Mouse (Mus musculus) frontal cortex, adult 2 months (tissue): ENCODE data around the gene Rae1. TPM values are rescaled to one million over a fixed set of nuclear protein-coding genes. Genes with fewer than 3 reads are reported as not detected.
A peak's percentile ranks its signal among the peaks of the same experiment; 100 is the strongest.

Source experiments
- DNase-seq, 2 experiments: peaks; one replicate each; pipeline ENCODE4 v3.0.0; 2022; ENCODE audit warnings: low spot score in 1 of 2; ENCODE audit errors: extremely low spot score in 1 of 2
- polyA plus RNA-seq: library from polyadenylated mRNA; depleted of rRNA; stranded (reverse); fragments of >200 nt; gene quantifications from 2 replicates; pipeline ENCODE4 v1.2.3, GENCODE M21; 2012; rRNA removed

The Rae1 gene
- 69.7 and 82.4 TPM in 2 replicates for polyA plus RNA-seq

- peak; percentile 94 to 99 for DNase-seq
Observed at GRCm38 (mm10) chr2:172999630-173000284, at the start of gene Rae1. TSS of gene Rae1 (plus strand) at chr2:173000117.

GRCm38 (mm10) chr2:172950119-172950676 lies 49.7 kb upstream of the Rae1 start:
- no peak for DNase-seq

DNA sequence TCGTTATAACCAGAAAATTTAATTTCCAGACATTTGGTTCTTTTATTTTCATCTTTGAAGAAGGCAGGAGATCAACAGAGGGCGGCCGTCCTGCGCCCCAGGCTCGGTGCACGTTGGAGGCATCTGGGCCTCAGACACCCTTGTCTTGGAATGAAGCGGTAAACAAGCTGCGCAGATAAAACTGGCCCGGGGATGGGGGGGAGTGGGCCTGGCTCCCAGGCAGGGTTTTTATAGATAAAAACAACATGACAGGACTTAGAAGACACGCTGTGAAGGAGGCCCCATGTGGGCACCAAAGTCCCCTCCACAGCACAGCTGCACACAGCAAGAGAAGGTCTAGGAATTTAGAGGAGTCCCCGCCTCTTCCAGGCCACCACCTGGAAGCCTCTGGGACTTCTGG lies 49.2 kb upstream of the Rae1 start:
- DNase-seq = no peak

- DNase-seq = no peak
Observed at GRCm38 (mm10) chr2:172951976-172952375, 47.9 kb upstream of the Rae1 start.

DNA sequence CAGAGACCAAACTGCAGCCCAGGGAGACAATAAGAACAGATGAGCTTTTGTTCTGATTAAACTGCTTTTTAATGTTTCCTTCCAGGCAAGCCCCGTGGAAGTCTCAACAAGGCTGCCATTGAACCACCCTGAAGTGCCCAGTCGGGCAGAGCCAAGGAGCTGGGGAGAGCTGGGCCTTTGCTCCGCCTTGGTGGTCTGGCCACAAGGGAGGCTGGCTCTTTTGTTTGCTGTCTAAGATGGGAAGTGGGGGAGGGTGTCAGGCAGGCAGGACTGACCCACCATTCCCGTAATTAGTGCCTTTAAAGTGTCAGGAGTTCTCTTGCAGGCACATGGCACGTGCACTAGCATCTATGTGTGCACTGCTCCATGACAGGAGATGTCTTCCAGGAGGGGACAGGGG lies 41.3 kb upstream of the Rae1 start:
- DNase-seq = peak in 1 of 2 experiments; percentile 13

- no peak for DNase-seq
Observed at GRCm38 (mm10) chr2:172959006-172959768, 40.7 kb upstream of the Rae1 start.

- no peak for DNase-seq
Observed at GRCm38 (mm10) chr2:172960350-172960749, 39.6 kb upstream of the Rae1 start.

DNA sequence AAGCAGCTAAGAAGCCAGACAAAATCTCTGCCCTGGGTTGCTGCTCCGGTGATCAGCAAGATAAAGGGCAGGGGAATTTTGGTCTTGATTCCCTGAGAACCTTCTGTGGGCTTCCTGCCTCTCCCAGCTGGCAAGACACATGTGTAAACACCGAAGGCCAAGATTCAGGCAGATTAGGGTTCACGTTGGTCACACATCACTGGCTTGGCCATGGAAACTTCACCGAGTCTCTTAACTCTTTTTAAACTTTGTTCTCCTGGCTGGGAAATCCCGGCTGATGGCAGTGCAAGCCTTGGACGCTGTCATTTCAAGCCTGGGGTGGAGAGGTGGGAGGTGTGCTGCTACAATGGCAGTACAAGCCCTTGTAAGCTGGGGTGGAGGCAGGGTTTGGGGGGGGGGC lies 38.7 kb upstream of the Rae1 start:
- DNase-seq = no peak

DNA sequence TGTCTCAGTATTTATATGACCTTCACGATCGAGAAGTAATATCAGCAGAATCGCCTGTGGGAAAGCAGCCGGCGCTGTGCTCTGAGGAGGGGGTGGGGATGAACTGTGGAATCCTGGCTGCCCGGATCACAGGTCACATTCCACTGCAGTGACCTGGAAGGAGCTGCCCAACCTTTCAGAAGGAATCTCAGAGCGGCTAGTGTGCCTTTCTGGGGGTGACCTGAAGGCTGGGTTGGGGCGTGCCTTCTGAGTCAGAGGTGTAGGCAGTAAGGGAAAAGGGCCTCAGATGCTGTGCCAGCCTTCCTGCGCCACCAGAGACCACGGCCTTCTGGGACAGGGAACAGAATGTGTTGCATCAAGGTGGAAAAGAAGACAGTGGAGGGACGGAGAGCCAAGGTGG lies 34.7 kb upstream of the Rae1 start:
- DNase-seq = no peak

DNA sequence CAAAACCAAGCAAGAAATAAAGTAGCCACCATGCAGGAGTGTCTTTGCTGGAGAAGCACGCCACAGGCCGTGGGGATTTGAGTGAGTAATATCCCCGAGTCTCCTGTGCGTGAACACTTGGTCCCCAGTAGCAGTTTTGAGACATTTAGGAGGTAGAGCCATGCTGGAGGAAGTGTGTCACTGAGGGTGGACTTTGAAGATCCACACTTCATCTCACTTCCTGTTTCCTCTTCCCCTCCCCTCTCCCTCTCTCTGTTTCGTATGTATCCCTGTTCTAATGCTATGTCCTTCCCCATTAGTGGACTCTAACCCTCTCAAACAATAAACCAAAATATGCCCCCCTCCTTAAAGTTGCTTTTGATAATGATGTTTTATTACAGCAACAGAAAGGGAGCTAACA lies 33.4 kb upstream of the Rae1 start:
- no peak for DNase-seq

DNA sequence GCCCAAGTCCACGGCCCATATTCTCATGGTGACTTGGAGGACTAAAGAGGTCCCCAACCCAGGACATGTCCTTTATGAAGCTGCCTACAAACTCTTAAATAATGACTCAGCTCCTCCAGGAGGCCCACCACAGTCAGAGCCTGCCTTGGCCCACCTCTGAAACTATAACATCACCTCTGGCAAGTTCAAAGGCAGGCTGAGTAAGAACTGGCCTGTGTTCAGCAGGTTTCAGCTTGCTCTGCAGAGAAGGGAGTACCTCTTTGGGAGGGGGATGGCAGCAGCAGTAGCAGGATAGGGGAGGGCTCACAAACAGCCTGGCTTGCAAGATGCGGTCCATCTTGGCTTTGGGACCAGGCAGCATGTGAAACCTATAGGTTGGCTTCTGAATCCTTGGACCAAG lies 28.1 kb upstream of the Rae1 start:
- DNase-seq = no peak

GRCm38 (mm10) chr2:172973806-172974565 lies 25.9 kb upstream of the Rae1 start:
- no peak for DNase-seq

DNA sequence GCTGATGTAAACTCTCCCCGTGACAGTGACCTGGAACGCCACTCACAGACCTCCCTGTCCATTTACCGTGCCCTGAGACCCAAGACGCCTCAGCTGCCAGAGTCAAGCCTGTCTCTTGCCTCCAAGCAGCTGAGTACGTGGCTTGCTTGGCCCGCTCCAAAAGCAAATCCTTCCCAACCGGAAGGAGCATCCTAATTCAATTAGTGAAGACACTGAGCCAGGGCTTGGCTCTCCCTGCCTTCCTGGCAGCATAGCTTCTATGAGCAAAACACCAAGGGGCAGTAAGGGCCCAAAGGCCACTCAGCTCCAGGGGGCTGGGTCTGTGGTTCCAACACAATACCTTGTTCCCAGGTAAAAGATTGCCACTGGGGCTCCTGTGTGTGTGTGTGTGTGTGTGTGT lies 25.2 kb upstream of the Rae1 start:
- DNase-seq = no peak

- DNase-seq = no peak
Observed at GRCm38 (mm10) chr2:172975159-172975558, 24.8 kb upstream of the Rae1 start.

GRCm38 (mm10) chr2:172976661-172977238 lies 23.2 kb upstream of the Rae1 start:
- DNase-seq = no peak

- no peak for DNase-seq
Observed at GRCm38 (mm10) chr2:172977409-172978130, 22.3 kb upstream of the Rae1 start, which contains the start of gene Spo11. TSS of gene Spo11 (plus strand) at chr2:172977700.

DNA sequence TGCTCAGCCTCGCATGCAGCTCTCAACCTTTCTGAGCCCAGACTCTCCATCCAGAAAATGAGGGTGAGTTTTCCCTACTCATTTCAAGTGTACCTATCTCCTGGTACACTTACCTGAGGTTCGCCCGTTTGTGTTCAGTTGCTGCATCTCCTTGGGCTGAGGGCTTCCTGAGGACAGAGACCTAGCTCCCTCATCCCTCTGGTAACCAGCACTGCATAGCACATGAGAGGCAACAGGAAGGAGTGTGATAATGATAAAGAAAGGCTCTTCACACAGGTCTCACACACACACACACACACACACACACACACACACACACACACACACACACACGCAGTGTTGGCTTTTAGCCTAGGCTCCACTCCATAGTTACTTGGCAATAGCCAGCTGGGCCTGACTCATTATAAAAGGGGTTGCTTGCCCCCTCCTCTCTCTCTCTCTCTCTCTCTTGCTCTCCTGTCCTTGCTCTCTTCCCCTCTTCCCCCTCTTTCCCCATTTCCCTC lies 21.7 kb upstream of the Rae1 start:
- no peak for DNase-seq

GRCm38 (mm10) chr2:172979666-172980345 lies 20.1 kb upstream of the Rae1 start:
- DNase-seq = no peak
